Mouse (Mus musculus) spleen, adult 2 months (tissue): ENCODE results near the gene Sema4b. TPM values are rescaled to one million over a fixed set of nuclear protein-coding genes. Genes with fewer than 3 reads are reported as not detected.

Experiments
- DNase-seq, 2 experiments: peaks; one replicate each; pipeline versions ENCODE4 v3.0.0 to v3.0.0-alpha.2; 2012 to 2021; ENCODE audit warnings: low spot score in 2 of 2, low read depth in 1 of 2
- H3K27ac ChIP-seq: fragments of 200-500 bp; 2 replicates; pipeline ENCODE4 v1.5.1; 2012; ENCODE audit warnings: low read length, inconsistent platforms; ENCODE audit not compliant: insufficient read depth
- H3K27me3 ChIP-seq: fragments of 200-500 bp; 2 replicates; pipeline ENCODE4 v1.6.1; 2012; ENCODE audit warnings: mild to moderate bottlenecking, moderate library complexity, low read length, inconsistent platforms; ENCODE audit not compliant: control insufficient read depth, insufficient read depth
- H3K36me3 ChIP-seq: fragments of 200-500 bp; 2 replicates; pipeline ENCODE4 v1.6.1; 2012; ENCODE audit warnings: mild to moderate bottlenecking, low read length, inconsistent platforms; ENCODE audit not compliant: control insufficient read depth, insufficient read depth
- H3K4me1 ChIP-seq: fragments of 200-500 bp; 2 replicates; pipeline ENCODE4 v1.6.1; 2011; ENCODE audit warnings: inconsistent platforms; ENCODE audit not compliant: control insufficient read depth, insufficient read depth, insufficient read length
- H3K4me3 ChIP-seq: fragments of 200-500 bp; 2 replicates; pipeline ENCODE4 v1.5.1; 2011; ENCODE audit warnings: mild to moderate bottlenecking, inconsistent platforms; ENCODE audit not compliant: insufficient read depth, insufficient read length; ENCODE audit errors: extremely low read depth
- CTCF ChIP-seq: fragments of 200-500 bp; IDR thresholded peaks from 2 replicates; pipeline ENCODE4 v1.5.1; 2011; ENCODE audit warnings: mild to moderate bottlenecking, inconsistent platforms; ENCODE audit not compliant: insufficient read depth, insufficient read length, insufficient replicate concordance; ENCODE audit errors: extremely low read depth
- POLR2A ChIP-seq: fragments of 200-500 bp; IDR thresholded peaks from 2 replicates; pipeline ENCODE4 v1.6.1; 2011; ENCODE audit warnings: low read depth, low read length, inconsistent platforms
- WGBS: fragments of 180-500 bp; shearing (Covaris S2); methylation state at CpG from one replicate; pipeline ENCODE4 v1.1.7; 2018; 5-methylcytosine and 5-hydroxymethylcytosine counted together
- polyA plus RNA-seq: library from polyadenylated mRNA; depleted of rRNA; stranded (reverse); fragments of >200 nt; gene quantifications from 2 replicates; pipeline ENCODE4 v1.2.3, GENCODE M21; 2012

Sema4b gene
- polyA plus RNA-seq, 1 experiment = 69.5 TPM

DNA sequence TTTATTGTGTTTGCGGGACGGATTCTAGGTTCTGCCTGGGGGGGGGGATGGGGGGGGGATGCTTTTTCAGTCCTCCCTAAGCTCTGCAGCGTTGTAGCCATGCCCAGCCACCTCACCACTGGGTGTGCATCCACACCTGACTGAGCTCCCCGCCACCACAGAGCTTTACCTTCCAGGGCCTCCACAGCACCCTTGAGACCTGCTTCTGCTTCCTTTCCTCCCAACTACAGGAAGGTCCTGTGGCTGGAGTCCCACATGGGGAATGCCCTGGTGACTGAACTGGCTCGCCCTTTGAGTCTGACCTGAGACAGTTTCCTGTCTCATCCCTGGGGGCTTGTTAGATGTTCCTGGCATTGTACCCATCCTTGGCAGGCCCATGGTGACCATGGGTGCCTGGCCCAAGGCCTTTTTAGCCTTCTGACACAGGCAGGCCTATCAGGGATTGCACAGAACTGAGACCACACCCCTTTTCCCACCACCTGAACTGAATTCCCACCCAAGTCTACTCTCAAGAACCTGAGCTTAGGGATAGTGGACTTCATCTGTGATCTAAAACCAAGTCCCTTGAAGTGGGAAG is 14.4 kb downstream of the Sema4b start:
- H3K4me3 ChIP-seq = peak overlapping the region; percentile 91; the same call in 1 of the 2 replicates
- no peak for TF ChIP-seq POLR2A
- no peak for TF ChIP-seq CTCF
- WGBS = 28% methylated on average over 5 of the region's 5 CpGs
- no peaks in the 10 kb centered on the region for H3K27me3 ChIP-seq
- H3K27ac ChIP-seq = peak overlapping the region; percentile 96
- DNase-seq = peak in 1 of 2 experiments; percentile 63
- peaks cover 4% of the 10 kb centered on the region for H3K36me3 ChIP-seq
- H3K4me1 ChIP-seq = peaks cover 62% of the 10 kb centered on the region

DNA sequence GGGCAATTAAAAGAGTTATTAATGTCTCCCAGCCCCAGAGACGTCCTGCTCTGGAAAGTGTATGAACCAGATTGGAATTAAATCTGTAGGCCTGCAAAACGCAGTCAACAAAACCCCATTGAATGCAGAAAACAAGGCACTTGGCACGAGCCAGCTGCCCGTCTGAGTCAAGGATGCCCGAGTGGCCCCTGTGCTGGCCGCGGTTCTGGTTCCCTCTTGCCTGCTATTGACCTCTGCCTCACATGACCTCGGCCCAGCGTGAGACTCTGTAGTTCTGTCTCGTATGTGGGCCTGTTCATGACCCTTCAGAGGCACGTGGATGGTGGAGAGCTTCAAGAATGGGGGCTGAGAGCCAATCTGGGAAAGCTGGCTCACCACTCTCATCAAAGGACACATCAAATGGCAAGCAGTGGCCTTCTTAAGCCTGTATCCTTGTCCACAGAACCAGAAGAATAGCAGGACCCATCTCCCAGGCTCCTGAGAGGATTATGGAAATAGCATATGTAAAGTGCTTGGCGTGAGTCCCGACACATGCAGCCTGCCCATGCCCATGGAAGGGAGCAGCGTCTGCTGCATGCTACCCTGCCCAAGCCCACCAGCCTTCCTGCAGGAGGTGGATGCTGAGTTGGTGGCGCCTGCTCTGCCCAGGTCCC is 15.4 kb downstream of the Sema4b start:
- Histone ChIP-seq H3K27me3 (no peaks in the 10 kb centered on the region), H3K4me1 (peaks cover 71% of the 10 kb centered on the region), H3K27ac (peak overlapping the region; percentile 74), H3K36me3 (peaks cover 4% of the 10 kb centered on the region), H3K4me3 (no peak overlapping the region)
- no peak for TF ChIP-seq CTCF
- no peak for TF ChIP-seq POLR2A
- no peak for DNase-seq
- WGBS = 88% methylated on average over 15 of the region's 15 CpGs

- Histone ChIP-seq H3K4me3 (peak overlapping the region; percentile 7; the same call in 1 of the 2 replicates), H3K36me3 (peaks cover 4% of the 10 kb centered on the region), H3K4me1 (peaks cover 74% of the 10 kb centered on the region), H3K27me3 (no peaks in the 10 kb centered on the region), H3K27ac (peak overlapping the region; percentile 74)
- WGBS = 58% methylated on average over 5 of the region's 5 CpGs
- TF ChIP-seq CTCF (no peak), POLR2A (no peak)
- DNase-seq = no peak
Measured at GRCm38 (mm10) chr7:80202961-80203360, 16.3 kb downstream of the Sema4b start.

DNA sequence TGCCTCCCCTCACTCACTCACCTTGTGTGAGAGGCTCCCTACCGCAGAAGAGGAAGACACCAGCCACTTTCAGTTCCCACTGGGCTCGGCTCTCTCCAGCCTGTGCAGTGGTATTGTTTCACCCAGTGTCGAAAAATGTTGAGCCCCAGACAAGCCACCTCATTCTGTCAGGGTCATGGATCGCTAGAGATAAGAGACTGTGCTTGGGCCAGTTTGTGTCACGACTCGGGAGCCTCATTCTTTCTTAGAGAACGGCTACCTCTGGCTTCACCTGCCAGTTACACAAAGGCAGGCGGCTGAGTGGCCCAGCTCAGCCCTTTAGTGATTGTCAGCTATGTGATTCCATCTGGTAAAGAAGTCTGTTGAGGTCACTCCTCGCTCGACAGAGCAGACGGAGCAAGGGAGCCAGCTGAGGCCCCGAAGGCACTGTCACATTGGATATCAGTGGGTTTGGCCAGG is 17.0 kb downstream of the Sema4b start:
- peaks cover 4% of the 10 kb centered on the region for H3K36me3 ChIP-seq
- H3K27ac ChIP-seq = peak overlapping the region; percentile 74
- H3K4me3 ChIP-seq = 0 out of 2 replicates have a peak overlapping the region, but pooled peaks have one; percentile 11
- no peaks in the 10 kb centered on the region for H3K27me3 ChIP-seq
- 15% methylated on average over 12 of the region's 12 CpGs for WGBS
- H3K4me1 ChIP-seq = peaks cover 81% of the 10 kb centered on the region
- peak in 1 of 2 experiments; percentile 78 for DNase-seq
- no peak for TF ChIP-seq POLR2A
- TF ChIP-seq CTCF = no peak

DNA sequence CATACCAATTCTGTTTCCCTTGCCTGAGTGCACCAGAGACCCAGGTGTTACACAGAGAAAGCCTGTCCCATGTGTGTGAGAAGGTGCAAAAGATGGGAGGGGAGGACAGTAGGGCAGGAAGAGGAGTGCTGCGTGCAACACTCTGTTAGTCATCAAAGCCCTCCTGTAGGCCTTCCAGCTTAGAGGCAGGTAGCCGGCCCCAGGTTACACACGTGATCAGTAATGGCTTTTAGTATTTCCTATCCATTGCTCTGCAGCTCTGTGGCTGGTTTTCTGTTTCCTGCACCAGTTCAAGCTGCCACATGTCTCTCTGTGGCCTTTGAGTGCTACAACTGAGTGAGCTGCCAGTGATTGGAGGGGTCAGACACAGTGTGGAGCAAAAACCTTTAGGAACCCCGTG is 17.7 kb downstream of the Sema4b start:
- DNase-seq = peak in 1 of 2 experiments; percentile 52
- H3K27ac ChIP-seq = peak overlapping the region; percentile 16
- 20% methylated on average over 4 of the region's 4 CpGs for WGBS

DNA sequence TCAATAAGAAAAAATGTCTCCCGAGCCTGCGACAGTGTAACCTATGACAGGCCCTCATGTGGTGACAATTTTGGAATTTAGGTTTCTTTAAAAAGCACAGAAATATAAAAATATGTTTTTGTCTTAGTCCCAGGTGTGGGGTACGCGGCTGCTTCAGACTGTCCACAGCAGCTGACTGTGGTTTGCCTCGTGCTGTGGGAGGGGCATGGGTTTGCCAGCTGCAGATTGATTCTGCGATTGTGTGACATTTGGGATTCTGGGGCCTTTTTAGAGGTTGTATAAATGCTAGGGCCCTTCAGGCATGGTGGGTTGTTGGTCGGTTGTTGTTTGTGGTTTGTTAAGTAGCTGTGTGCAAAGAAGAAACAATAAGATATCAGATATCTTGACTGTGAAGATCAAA is 18.3 kb downstream of the Sema4b start:
- TF ChIP-seq CTCF (no peak), POLR2A (no peak)
- peak overlapping the region; percentile 16; the same call in 1 of the 2 replicates for H3K27ac ChIP-seq
- peaks cover 87% of the 10 kb centered on the region for H3K4me1 ChIP-seq
- DNase-seq = no peak
- H3K27me3 ChIP-seq = no peaks in the 10 kb centered on the region
- no peak overlapping the region for H3K4me3 ChIP-seq
- H3K36me3 ChIP-seq = peaks cover 4% of the 10 kb centered on the region
- 14% methylated on average over 7 of the region's 7 CpGs for WGBS

More for the DNA sequence above, 17.7 kb downstream of the Sema4b start:
- TF ChIP-seq POLR2A = no peak
- TF ChIP-seq CTCF = no peak
- peaks cover 88% of the 10 kb centered on the region for H3K4me1 ChIP-seq
- H3K27me3 ChIP-seq = no peaks in the 10 kb centered on the region
- H3K4me3 ChIP-seq = no peak overlapping the region
- H3K36me3 ChIP-seq = peaks cover 4% of the 10 kb centered on the region

DNA sequence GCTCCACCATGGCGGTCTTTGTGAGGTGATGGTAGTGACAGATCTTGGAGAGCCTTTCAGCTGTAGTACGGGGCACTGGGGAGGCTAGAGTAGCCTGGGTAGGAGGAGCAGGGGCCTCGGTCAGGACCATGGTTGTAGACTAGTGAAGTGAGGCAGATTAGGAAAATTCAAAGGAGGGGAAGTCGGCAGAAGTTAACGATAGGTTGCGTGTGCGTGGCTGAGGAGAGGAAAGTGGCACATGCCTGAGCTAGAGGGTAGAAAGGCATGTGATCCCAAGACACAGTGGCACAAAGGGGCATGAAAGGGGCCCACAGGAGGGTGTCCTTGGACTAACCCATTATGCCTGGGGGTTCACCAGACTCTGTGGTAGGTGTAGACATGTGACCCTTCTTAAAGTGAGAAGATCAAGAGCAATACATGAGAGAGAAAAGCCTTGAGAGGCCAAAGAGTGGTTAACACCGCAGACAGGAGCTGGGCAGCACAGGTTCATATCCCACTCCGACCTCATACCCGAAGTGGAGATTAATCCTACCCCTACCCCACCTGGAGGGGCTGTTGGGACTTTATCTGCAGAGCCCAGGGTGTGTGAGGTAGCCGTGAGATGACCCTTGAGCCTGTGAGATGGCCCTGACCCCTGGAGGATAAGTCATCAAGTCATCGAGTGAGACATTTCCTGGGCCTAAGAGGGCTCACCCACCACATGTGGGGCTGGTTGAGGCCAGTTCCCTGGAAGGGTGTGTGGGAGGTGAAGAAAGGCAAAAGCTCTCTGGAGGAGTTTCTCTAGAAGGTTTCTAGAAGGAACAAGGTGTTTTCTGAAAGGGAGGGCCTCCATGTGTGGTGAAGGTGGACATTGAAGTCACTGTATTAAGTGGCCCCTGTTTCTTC is 19.3 kb downstream of the Sema4b start:
- peak overlapping the region; percentile 16 for H3K27ac ChIP-seq

More for the DNA sequence above, 19.3 kb downstream of the Sema4b start:
- H3K4me1 ChIP-seq = peaks cover 85% of the 10 kb centered on the region
- 58% methylated on average over 12 of the region's 12 CpGs for WGBS
- H3K36me3 ChIP-seq = peaks cover 4% of the 10 kb centered on the region
- no peak for TF ChIP-seq CTCF
- TF ChIP-seq POLR2A = no peak
- no peak overlapping the region for H3K4me3 ChIP-seq
- no peak for DNase-seq
- H3K27me3 ChIP-seq = no peaks in the 10 kb centered on the region
